Mouse (Mus musculus) liver, adult 2 months (tissue): ENCODE measurements around the gene Maml3. TPM values are rescaled to one million over a fixed set of nuclear protein-coding genes. Genes with fewer than 3 reads are reported as not detected.

ENCODE experiments used
- DNase-seq: peaks from one replicate; pipeline ENCODE4 v3.0.0-alpha.2; 2011; ENCODE audit warnings: low read depth, low spot score; ENCODE audit errors: extremely low read depth
- H3K27ac ChIP-seq: fragments of 200-500 bp; replicated peaks from 2 replicates; pipeline ENCODE4 v1.5.1; 2012; ENCODE audit warnings: low read depth, mild to moderate bottlenecking, control low read depth, inconsistent platforms, low read length; ENCODE audit not compliant: insufficient read depth
- H3K27me3 ChIP-seq: fragments of 200-500 bp; 2 replicates; pipeline ENCODE4 v1.6.1; 2012; ENCODE audit warnings: mild to moderate bottlenecking, moderate library complexity, low read length, inconsistent platforms; ENCODE audit not compliant: control insufficient read depth, insufficient read depth
- H3K36me3 ChIP-seq: fragments of 200-500 bp; 2 replicates; pipeline ENCODE4 v1.6.1; 2012; ENCODE audit warnings: low read length, inconsistent platforms; ENCODE audit not compliant: control insufficient read depth, insufficient read depth
- H3K4me1 ChIP-seq: fragments of 200-500 bp; 2 replicates; pipeline ENCODE4 v1.6.1; 2011; ENCODE audit warnings: low read length; ENCODE audit not compliant: control insufficient read depth, insufficient read depth
- H3K4me3 ChIP-seq: fragments of 200-500 bp; 2 replicates; pipeline ENCODE4 v1.5.1; 2011; ENCODE audit warnings: low read depth, mild to moderate bottlenecking, control low read depth, low read length, moderate library complexity; ENCODE audit not compliant: insufficient read depth
- H3K79me2 ChIP-seq: fragments of 200-500 bp; 2 replicates; pipeline ENCODE4 v1.6.1; 2012; ENCODE audit warnings: inconsistent platforms, mild to moderate bottlenecking, low read length, moderate library complexity; ENCODE audit not compliant: control insufficient read depth, insufficient read depth
- H3K9ac ChIP-seq: fragments of 200-500 bp; 2 replicates; pipeline ENCODE4 v1.6.1; 2012; ENCODE audit warnings: low read depth, mild to moderate bottlenecking, control low read depth, inconsistent platforms, low read length
- CTCF ChIP-seq: fragments of 200-500 bp; IDR thresholded peaks from 2 replicates; pipeline ENCODE4 v1.5.1; 2011; ENCODE audit warnings: low read depth, low read length, control low read depth
- POLR2A ChIP-seq: fragments of 200-500 bp; IDR thresholded peaks from 2 replicates; pipeline ENCODE4 v1.6.1; 2011; ENCODE audit warnings: low read length, control low read depth; ENCODE audit not compliant: insufficient read depth; ENCODE audit errors: extremely low read depth
- WGBS: fragments of 180-500 bp; shearing (Covaris S2); methylation state at CpG from one replicate; pipeline ENCODE4 v1.1.7; 2018; 5-methylcytosine and 5-hydroxymethylcytosine counted together
- polyA plus RNA-seq: library from polyadenylated mRNA; depleted of rRNA; stranded (reverse); fragments of >200 nt; gene quantifications from 2 replicates; pipeline ENCODE4 v1.2.3, GENCODE M21; 2012
- total RNA-seq: library from RNA; depleted of rRNA; stranded (reverse); fragments of >200 nt; gene quantifications from 2 replicates; pipeline ENCODE4 v1.2.3, GENCODE M21; 2014

The Maml3 gene
- total and polyA plus RNA-seq, 2 experiments, result 0.64 to 0.92 TPM

- Histone ChIP-seq H3K79me2 (no peaks in the 10 kb centered on the region), H3K9ac (no peak overlapping the region), H3K4me3 (no peak overlapping the region), H3K27me3 (no peaks in the 10 kb centered on the region), H3K27ac (no peak overlapping the region), H3K4me1 (no peaks in the 10 kb centered on the region; the same call in 1 of the 2 replicates), H3K36me3 (no peaks in the 10 kb centered on the region)
- 71% methylated on average over 11 of the region's 11 CpGs for WGBS
- TF ChIP-seq CTCF (no peak), POLR2A (no peak)
- DNase-seq, result no peak
Measured at GRCm38 (mm10) chr3:51661880-51662550, 442.9 kb downstream of the Maml3 start.

GRCm38 (mm10) chr3:51661376-51661775 lies 443.5 kb downstream of the Maml3 start:
- no peaks in the 10 kb centered on the region for H3K36me3 ChIP-seq
- no peaks in the 10 kb centered on the region; the same call in 1 of the 2 replicates for H3K4me1 ChIP-seq
- H3K9ac ChIP-seq, result no peak overlapping the region
- WGBS, result 46% methylated on average over 5 of the region's 5 CpGs
- TF ChIP-seq POLR2A (no peak), CTCF (no peak)
- DNase-seq, result no peak
- H3K79me2 ChIP-seq, result no peaks in the 10 kb centered on the region
- no peaks in the 10 kb centered on the region for H3K27me3 ChIP-seq
- no peak overlapping the region for H3K27ac ChIP-seq
- no peak overlapping the region for H3K4me3 ChIP-seq

- H3K9ac ChIP-seq, result no peak overlapping the region
Measured at GRCm38 (mm10) chr3:51660821-51661276, 444.0 kb downstream of the Maml3 start.

GRCm38 (mm10) chr3:51660060-51660459 lies 444.8 kb downstream of the Maml3 start, which contains the start of gene Mgst2:
Gene Mgst2 (plus strand): TSS chr3:51660360.
- TF ChIP-seq POLR2A (no peak), CTCF (no peak)
- Histone ChIP-seq H3K27ac (no peak within 1 kb of the TSS), H3K27me3 (no peaks in the 10 kb centered on the region), H3K4me1 (no peaks in the 10 kb centered on the region; the same call in 1 of the 2 replicates), H3K79me2 (no peaks in the 10 kb centered on the region), H3K36me3 (no peaks in the 10 kb centered on the region), H3K9ac (no peak within 1 kb of the TSS), H3K4me3 (no peak within 1 kb of the TSS)
- WGBS, result 72% methylated on average over 4 of the region's 4 CpGs
- no peak for DNase-seq

More at GRCm38 (mm10) chr3:51660821-51661276, 444.0 kb downstream of the Maml3 start:
- Histone ChIP-seq H3K79me2 (no peaks in the 10 kb centered on the region), H3K27me3 (no peaks in the 10 kb centered on the region), H3K4me3 (no peak overlapping the region), H3K36me3 (no peaks in the 10 kb centered on the region), H3K27ac (no peak overlapping the region), H3K4me1 (no peaks in the 10 kb centered on the region; the same call in 1 of the 2 replicates)
- TF ChIP-seq CTCF, result no peak
- no peak for TF ChIP-seq POLR2A
- 58% methylated on average over 3 of the region's 3 CpGs for whole genome bisulfite sequencing
- no peak for DNase-seq

GRCm38 (mm10) chr3:51659415-51659814 lies 445.5 kb downstream of the Maml3 start:
- H3K27ac ChIP-seq, result no peak overlapping the region
- H3K4me3 ChIP-seq, result no peak overlapping the region
- no peak for DNase-seq
- no peak overlapping the region for H3K9ac ChIP-seq
- no peaks in the 10 kb centered on the region; the same call in 1 of the 2 replicates for H3K4me1 ChIP-seq
- H3K27me3 ChIP-seq, result no peaks in the 10 kb centered on the region
- H3K79me2 ChIP-seq, result no peaks in the 10 kb centered on the region
- 96% methylated on average over 5 of the region's 5 CpGs for WGBS
- no peaks in the 10 kb centered on the region for H3K36me3 ChIP-seq
- no peak for TF ChIP-seq CTCF
- TF ChIP-seq POLR2A, result no peak

- H3K4me3 ChIP-seq, result no peak overlapping the region
- DNase-seq, result no peak
- 64% methylated on average over 6 of the region's 6 CpGs for WGBS
- no peaks in the 10 kb centered on the region for H3K36me3 ChIP-seq
- H3K27ac ChIP-seq, result no peak overlapping the region
- no peak overlapping the region for H3K9ac ChIP-seq
- H3K27me3 ChIP-seq, result no peaks in the 10 kb centered on the region
- no peaks in the 10 kb centered on the region; the same call in 1 of the 2 replicates for H3K4me1 ChIP-seq
- TF ChIP-seq POLR2A, result no peak
- TF ChIP-seq CTCF, result no peak
- H3K79me2 ChIP-seq, result no peaks in the 10 kb centered on the region
Measured at GRCm38 (mm10) chr3:51654303-51655055, 450.4 kb downstream of the Maml3 start.
